Mouse (Mus musculus) G1E (cell line): Measurements from ENCODE around the gene Rbm45.

Experiments
- CTCF ChIP-seq: IDR thresholded peaks from 2 replicates; pipeline ENCODE4 v1.5.1; 2012; ENCODE audit warnings: low read depth, low read length, inconsistent platforms, mixed read lengths
- GATA1 ChIP-seq: IDR thresholded peaks from 2 replicates; pipeline ENCODE4 v1.6.1; 2012; ENCODE audit warnings: borderline replicate concordance, low read length, inconsistent platforms, mixed read lengths
- TAL1 ChIP-seq: conservative IDR thresholded peaks from 2 replicates; pipeline ENCODE4 v1.6.1; 2012; ENCODE audit warnings: low read depth, low read length, inconsistent platforms, mixed read lengths

- TF ChIP-seq CTCF (no peak), TAL1 (no peak), GATA1 (no peak)
These were observed 4.0 kb upstream of the Rbm45 start for GRCm38 (mm10) chr2:76365811-76366210.
